Mouse (Mus musculus): ENCODE data around the gene Fam92b.

DNA sequence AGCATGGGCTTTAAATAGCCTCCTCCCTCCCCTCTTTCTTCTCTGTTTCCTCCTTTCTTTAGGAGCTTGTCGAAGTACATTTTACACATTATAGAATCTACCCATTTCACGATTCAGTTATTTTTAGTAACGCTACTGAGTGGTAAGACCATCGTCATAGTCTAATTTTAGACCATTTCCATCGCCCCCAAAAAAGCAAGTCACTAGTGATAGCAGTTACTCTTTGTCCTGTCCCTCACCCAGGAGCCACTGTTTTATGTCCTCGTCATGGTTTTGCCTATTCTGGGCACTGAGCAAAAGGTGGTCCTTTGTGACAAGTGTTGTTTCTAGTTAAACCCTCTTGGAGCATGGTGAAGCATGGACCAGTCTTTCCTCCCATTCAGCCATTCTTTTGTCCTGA is 57.3 kb downstream of the Fam92b start:
- TF ChIP-seq CTCF (IDR thresholded peaks at IDR 0.05; ENCODE audit: low read depth, low read length) (no peak), POLR2A (IDR thresholded peaks at IDR 0.05; ENCODE audit: borderline replicate concordance, low read depth, low read length) (no peak)
